Mouse (Mus musculus) layer of hippocampus, postnatal 36 days (tissue): ENCODE measurements around the gene Olfr364-ps1. TPM values are rescaled to one million over a fixed set of nuclear protein-coding genes. Genes with fewer than 3 reads are reported as not detected.

Experiments
- DNase-seq, 2 experiments: peaks; one replicate each; pipeline ENCODE4 v3.0.0; 2022
- total RNA-seq, 2 experiments: library from RNA; stranded (reverse); gene quantifications; 2 replicates each; pipeline ENCODE4 v1.2.3; 2021

Olfr364-ps1 gene
- total RNA-seq = not detected

DNA sequence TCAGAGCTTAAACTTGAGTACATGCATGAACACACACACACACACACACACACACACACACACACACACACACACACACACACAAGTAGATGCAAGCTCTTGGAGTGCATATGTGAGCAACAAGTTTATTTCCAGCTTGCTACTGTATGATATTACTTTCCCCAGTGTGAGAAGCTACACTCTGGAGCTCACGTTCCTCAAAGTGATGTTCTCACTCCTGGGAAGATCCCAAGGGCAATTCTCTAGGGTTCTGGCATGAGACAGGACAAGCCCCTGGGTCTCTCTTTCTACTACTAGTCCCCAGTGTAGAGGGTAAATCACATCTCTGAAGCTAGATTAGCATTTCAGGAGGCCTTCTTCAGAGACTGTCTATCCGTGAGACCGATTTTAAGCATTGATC, at the start of gene Olfr364-ps1:
Gene Olfr364-ps1 (plus strand): TSS at position 301 of the 400 bp plus-strand sequence.
- DNase-seq = no peak

- no peak for DNase-seq
Measured at GRCm38 (mm10) chr2:37117810-37118209, 21.3 kb upstream of the Olfr364-ps1 start, which contains the start of gene Olfr362. TSS of gene Olfr362 (minus strand) at chr2:37117910.

DNA sequence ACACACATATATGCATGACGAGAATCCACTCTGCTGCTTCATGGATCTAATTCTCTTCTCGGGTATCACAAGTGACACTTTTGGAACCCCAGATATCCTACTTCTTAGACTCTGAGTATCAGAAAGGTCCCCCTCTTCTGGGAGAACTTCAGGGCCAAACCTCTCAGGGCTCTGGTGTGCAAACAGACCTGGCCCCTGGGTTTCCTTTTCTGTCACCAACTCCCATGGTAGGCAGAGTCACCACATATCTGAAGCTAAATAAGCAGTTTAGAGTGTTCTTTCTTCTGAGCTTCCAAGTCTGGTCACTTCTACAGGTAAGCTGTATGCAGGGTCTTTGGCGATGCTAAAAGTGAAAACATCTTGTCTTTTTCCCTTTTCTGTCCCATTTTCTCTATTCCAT, 48.8 kb downstream of the Olfr364-ps1 start, which contains the start of gene Olfr365:
Gene Olfr365 (plus strand): TSS at position 301 of the 400 bp plus-strand sequence.
- no peak for DNase-seq

Other genes with a start within 250 kb of the Olfr364-ps1 start
- not detected for gene Olfr353, start 246.4 kb upstream of the Olfr364-ps1 start, total RNA-seq
- not detected for gene Olfr354, start 233.6 kb upstream of the Olfr364-ps1 start, total RNA-seq
- gene Olfr355, start 210.4 kb upstream of the Olfr364-ps1 start, total RNA-seq = not detected
- not detected for gene Olfr356, start 202.2 kb upstream of the Olfr364-ps1 start, total RNA-seq
- not detected for gene Olfr357, start 145.5 kb upstream of the Olfr364-ps1 start, total RNA-seq
- not detected for gene Olfr358, start 130.0 kb upstream of the Olfr364-ps1 start, total RNA-seq
- not detected for gene Olfr360, start 73.6 kb upstream of the Olfr364-ps1 start, total RNA-seq
- not detected for gene Olfr361, start 50.0 kb upstream of the Olfr364-ps1 start, total RNA-seq
- not detected for gene Olfr362, start 21.4 kb upstream of the Olfr364-ps1 start, total RNA-seq
- not detected for gene Olfr365, start 48.9 kb downstream of the Olfr364-ps1 start, total RNA-seq
- not detected for gene Olfr366, start 72.3 kb downstream of the Olfr364-ps1 start, total RNA-seq
- not detected for gene Olfr368, start 187.2 kb downstream of the Olfr364-ps1 start, total RNA-seq
- gene Pdcl, start 220.0 kb downstream of the Olfr364-ps1 start, total RNA-seq = 10 to 100 TPM; 27.9 to 29.2 TPM